Mouse (Mus musculus) liver, embryonic 14.5 days (tissue): ENCODE results near the gene Simc1.

Experiments
- CTCF ChIP-seq: IDR thresholded peaks from 2 replicates; pipeline ENCODE4 v1.5.1; 2016; ENCODE audit warnings: antibody characterized with exemption, low read depth, control low read depth
- EP300 ChIP-seq: IDR thresholded peaks from 2 replicates; pipeline ENCODE4 v1.6.1; 2016; ENCODE audit warnings: antibody characterized with exemption, low read depth

GRCm38 (mm10) chr13:54568380-54568779 is 64.8 kb downstream of the Simc1 start:
- no peak for TF ChIP-seq CTCF
- TF ChIP-seq EP300, result no peak
